Mouse (Mus musculus) left cerebral cortex, adult 6 months (tissue): ENCODE results near the gene Vmn2r27. TPM values are rescaled to one million over a fixed set of nuclear protein-coding genes. Genes with fewer than 3 reads are reported as not detected.

Experiments used
- long read RNA-seq, 2 experiments: library from polyadenylated mRNA; unstranded; transcript quantifications; one replicate each; pipeline ENCODE4 v2.0.0; 2019 to 2020
- polyA plus RNA-seq: library from polyadenylated mRNA; unstranded; fragments of <200 nt; fragmentation: Nextera tagmentation; gene quantifications from 2 replicates; pipeline ENCODE4 v1.2.3, GENCODE M21; 2021

Vmn2r27 gene
- not detected in 2 replicates for polyA plus RNA-seq
- long read RNA-seq, experiment 1: 0 reads
- long read RNA-seq, experiment 2: 0 reads

DNA sequence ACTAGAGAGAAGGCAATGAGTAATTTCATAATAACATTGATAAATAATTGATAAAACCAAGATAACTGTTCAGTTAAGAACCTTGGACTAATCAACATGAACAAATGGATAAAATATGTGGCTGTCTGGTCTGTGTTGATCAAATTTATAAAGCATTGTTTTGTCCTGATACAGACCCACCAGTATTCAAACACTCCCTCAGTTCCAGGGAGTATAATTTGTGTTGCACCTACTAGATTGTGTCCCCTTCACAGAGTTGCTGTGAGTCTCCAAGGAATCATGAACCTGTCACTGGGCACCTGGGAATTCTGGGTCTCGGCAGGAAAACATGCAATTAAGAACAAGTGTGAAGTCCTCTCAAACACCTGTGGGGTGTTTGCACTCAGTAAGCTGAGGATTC lies at the start of gene Vmn2r27:
TSS of gene Vmn2r27 (minus strand) at position 101 of the 400 bp plus-strand sequence.

Other genes starting within 250 kb of the Vmn2r27 start
- gene Vmn2r26, start 207.3 kb downstream of the Vmn2r27 start, polyA plus RNA-seq: not detected in 2 replicates
- gene Cd163, start 72.8 kb upstream of the Vmn2r27 start, polyA plus RNA-seq: 0.54 and 0.59 TPM in 2 replicates
- gene Pex5, start 183.2 kb upstream of the Vmn2r27 start, polyA plus RNA-seq: 19.6 and 21.0 TPM in 2 replicates
- gene Clstn3, start 232.9 kb upstream of the Vmn2r27 start, polyA plus RNA-seq: 47.8 and 63.4 TPM in 2 replicates